Mouse (Mus musculus): ENCODE results near the gene Dgat2l6. TPM values are rescaled to one million over a fixed set of nuclear protein-coding genes. Genes with fewer than 3 reads are reported as not detected.
A peak's percentile ranks its signal among the peaks of the same experiment; 100 is the strongest.

Gene Dgat2l6
- polyA plus RNA-seq (2012; rRNA removed) = not detected in 2 replicates

DNA sequence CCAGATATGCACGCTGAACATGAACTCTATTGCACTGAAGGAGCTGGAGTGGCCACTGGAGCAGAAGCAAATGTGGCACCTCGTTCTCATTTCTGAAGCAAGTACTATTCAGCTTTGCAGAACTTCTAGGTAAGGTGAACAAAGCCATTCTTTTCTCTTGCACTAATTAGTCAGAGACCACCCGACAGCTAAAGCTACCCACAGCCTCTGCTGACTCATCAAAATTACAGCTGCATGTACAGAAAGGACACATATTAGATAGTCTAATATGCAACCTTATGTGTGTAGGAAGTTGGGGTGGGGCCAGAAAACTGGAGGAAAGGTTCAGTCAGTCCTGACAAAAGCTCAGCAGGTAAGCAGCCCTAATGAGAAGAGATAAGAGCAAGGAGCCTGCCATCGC, at the start of gene Dgat2l6:
Gene Dgat2l6, plus strand, starts transcription at position 368 of the 400 bp plus-strand sequence.
- Histone ChIP-seq H3K27ac (ENCODE audit: control insufficient read depth, insufficient read depth, low read depth, low read length) (no peak within 1 kb of the TSS), H3K4me1 (ENCODE audit: control insufficient read depth, insufficient read depth, low read length) (no peaks in the 10 kb centered on the region), H3K27me3 (ENCODE audit: control insufficient read depth, insufficient read depth, low read length) (no peaks in the 10 kb centered on the region), H3K4me3 (ENCODE audit: control insufficient read depth, low read depth, low read length) (no peak within 1 kb of the TSS), H3K36me3 (ENCODE audit: control insufficient read depth, insufficient read depth, low read length) (no peaks in the 10 kb centered on the region)
- TF ChIP-seq CTCF (IDR thresholded peaks at IDR 0.05; ENCODE audit: control insufficient read depth, insufficient read depth, insufficient replicate concordance, low read depth, low read length) (no peak), POLR2A (IDR thresholded peaks at IDR 0.05; ENCODE audit: control insufficient read depth, low read depth, low read length) (no peak)

DNA sequence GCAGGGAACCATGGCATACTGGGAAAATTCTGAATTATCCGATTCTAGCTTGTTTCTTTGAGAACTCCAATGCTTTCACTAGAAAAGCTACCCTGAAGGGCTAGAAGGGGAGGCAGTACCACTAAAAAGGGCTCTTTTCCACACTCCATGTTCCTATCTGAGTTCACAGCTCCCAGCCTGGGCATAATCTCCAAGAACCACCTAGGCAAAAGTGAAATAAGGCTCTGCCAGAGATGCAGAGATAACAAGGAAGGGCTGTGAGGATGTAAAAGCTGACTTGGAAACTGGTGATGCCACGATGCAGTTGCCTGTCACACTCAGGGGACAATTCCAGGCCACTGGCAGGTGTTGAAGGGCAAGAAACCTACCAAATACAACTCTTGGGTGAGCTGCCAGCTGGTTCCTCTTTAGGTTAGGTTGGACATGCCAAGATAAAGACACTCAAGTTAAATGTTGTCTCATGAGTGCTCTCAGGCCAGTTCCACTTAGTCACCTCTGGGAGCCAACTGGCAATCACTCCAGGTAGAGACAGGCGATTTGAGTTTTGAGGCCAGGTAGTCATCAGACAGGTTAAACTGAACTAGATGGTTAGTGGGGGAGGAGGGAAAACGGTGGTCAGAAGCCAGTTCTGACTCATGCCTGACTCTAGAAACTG, 48.9 kb upstream of the Dgat2l6 start:
- TF ChIP-seq POLR2A (IDR thresholded peaks at IDR 0.05; ENCODE audit: control insufficient read depth, low read depth, low read length) (no peak), CTCF (IDR thresholded peaks at IDR 0.05; ENCODE audit: control insufficient read depth, insufficient read depth, insufficient replicate concordance, low read depth, low read length) (no peak)
- H3K27me3 ChIP-seq (ENCODE audit: control insufficient read depth, insufficient read depth, low read length) = no peaks in the 10 kb centered on the region
- H3K36me3 ChIP-seq (ENCODE audit: control insufficient read depth, insufficient read depth, low read length) = no peaks in the 10 kb centered on the region
- no peak overlapping the region for H3K27ac ChIP-seq (ENCODE audit: control insufficient read depth, insufficient read depth, low read depth, low read length)
- no peaks in the 10 kb centered on the region for H3K4me1 ChIP-seq (ENCODE audit: control insufficient read depth, insufficient read depth, low read length)
- H3K4me3 ChIP-seq (ENCODE audit: control insufficient read depth, low read depth, low read length) = no peak overlapping the region

DNA sequence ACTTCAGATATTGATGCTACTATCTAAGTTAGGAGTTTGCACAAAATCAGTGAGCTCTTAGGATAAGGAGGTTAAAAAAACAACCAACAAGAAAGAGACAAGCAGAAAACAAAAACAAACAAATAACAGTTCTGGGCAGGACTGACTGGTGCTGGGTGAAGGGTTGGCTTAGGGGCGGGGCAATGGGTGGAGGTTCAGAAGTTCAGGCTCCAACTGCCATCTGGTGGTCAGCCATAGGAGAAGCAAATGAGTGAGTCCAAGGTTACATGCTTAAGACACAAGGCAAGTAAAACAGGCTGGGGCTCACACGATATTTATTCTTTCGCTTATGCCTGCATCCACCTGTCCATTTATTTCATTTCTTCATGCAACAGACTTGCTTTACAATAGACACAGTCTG, 44.3 kb upstream of the Dgat2l6 start:
- H3K4me3 ChIP-seq (ENCODE audit: control insufficient read depth, low read depth, low read length) = no peak overlapping the region
- no peak overlapping the region for H3K27ac ChIP-seq (ENCODE audit: control insufficient read depth, insufficient read depth, low read depth, low read length)
- TF ChIP-seq CTCF (IDR thresholded peaks at IDR 0.05; ENCODE audit: control insufficient read depth, insufficient read depth, insufficient replicate concordance, low read depth, low read length) (peak; percentile 33; the same call in 1 of the 2 replicates), POLR2A (IDR thresholded peaks at IDR 0.05; ENCODE audit: control insufficient read depth, low read depth, low read length) (no peak)
- H3K27me3 ChIP-seq (ENCODE audit: control insufficient read depth, insufficient read depth, low read length) = no peaks in the 10 kb centered on the region
- H3K36me3 ChIP-seq (ENCODE audit: control insufficient read depth, insufficient read depth, low read length) = no peaks in the 10 kb centered on the region
- no peaks in the 10 kb centered on the region for H3K4me1 ChIP-seq (ENCODE audit: control insufficient read depth, insufficient read depth, low read length)

DNA sequence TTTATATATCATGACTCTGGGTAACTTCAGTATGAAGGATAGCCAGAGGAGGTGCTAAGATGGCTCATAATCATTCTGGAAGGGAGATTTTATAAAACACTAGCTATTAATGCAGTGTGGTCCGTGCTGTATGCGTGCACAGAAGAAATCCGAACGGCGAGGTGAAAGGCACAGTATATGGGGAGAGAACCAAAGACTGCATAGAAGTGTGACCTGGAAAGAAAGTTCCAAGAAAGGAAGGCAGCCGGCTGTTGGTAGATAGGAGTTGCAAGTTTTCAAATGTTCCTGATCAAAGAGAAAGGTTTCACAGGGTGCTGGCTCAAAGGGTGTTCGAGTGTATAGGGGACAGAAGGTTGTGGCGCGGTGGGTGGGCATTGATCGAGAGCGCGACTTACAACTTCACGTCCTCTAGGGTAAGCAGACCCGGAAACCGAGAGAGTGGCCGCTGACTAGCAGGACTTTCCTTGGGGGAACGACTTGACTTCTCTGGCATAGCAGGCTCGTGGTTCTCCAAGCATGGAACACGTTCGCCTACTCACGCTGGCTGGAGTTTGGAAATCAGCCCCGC, 31.1 kb upstream of the Dgat2l6 start:
- H3K4me3 ChIP-seq (ENCODE audit: control insufficient read depth, low read depth, low read length) = peak overlapping the region; percentile 84
- H3K36me3 ChIP-seq (ENCODE audit: control insufficient read depth, insufficient read depth, low read length) = no peaks in the 10 kb centered on the region
- H3K27ac ChIP-seq (ENCODE audit: control insufficient read depth, insufficient read depth, low read depth, low read length) = peak overlapping the region; percentile 8; the same call in 1 of the 2 replicates
- H3K4me1 ChIP-seq (ENCODE audit: control insufficient read depth, insufficient read depth, low read length) = peaks cover 5% of the 10 kb centered on the region; the same call in 1 of the 2 replicates
- no peak for TF ChIP-seq POLR2A (IDR thresholded peaks at IDR 0.05; ENCODE audit: control insufficient read depth, low read depth, low read length)
- no peaks in the 10 kb centered on the region for H3K27me3 ChIP-seq (ENCODE audit: control insufficient read depth, insufficient read depth, low read length)

DNA sequence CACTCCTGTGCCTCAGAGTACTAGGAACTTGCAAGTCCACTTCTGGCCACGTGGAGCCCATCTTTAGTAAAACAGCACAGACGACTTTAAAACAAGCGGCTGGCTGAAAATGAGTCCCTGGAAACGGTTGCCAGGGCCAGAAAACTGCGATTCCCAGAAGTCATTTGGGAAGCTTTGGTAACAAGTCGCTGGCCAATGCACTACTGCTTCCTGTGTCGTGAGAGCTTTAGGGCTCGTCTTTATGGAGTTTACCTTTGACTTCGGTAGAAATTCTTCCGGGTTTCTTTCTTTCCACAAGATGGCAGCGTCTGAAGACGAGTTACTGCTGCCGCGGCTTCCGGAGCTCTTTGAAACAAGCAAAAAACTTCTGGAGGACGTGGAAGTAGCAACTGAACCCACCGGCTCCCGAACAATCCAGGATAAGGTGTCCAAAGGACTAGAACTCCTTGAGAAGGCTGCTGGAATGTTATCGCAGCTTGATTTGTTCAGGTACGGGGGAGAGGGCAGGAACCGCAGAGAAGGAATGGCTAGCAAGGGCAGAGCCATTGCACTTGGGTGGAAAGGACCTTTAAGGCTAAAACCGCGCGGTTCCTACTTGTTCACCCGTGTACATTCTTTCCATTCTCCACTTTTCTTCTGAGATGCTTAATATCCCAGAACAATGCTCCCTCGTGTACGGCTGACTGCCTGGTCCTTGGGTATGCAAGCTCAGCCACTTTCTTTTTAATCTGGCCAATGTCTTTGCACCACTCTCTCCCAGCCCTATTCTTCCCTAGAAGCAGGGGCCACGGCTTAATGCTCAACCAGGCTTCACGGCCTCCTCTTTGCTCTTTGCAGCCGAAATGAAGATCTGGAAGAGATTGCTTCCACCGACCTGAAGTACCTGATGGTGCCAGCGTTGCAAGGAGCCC, 30.3 kb upstream of the Dgat2l6 start, which contains the start of gene Igbp1:
Gene Igbp1, plus strand, starts transcription at position 224 of the 911 bp plus-strand sequence.
- H3K27me3 ChIP-seq (ENCODE audit: control insufficient read depth, insufficient read depth, low read length) = no peaks in the 10 kb centered on the region
- H3K27ac ChIP-seq (ENCODE audit: control insufficient read depth, insufficient read depth, low read depth, low read length) = peak within 1 kb of the TSS; percentile 18
- TF ChIP-seq CTCF (IDR thresholded peaks at IDR 0.05; ENCODE audit: control insufficient read depth, insufficient read depth, insufficient replicate concordance, low read depth, low read length) (no peak), POLR2A (IDR thresholded peaks at IDR 0.05; ENCODE audit: control insufficient read depth, low read depth, low read length) (no peak)
- peaks cover 5% of the 10 kb centered on the region; the same call in 1 of the 2 replicates for H3K4me1 ChIP-seq (ENCODE audit: control insufficient read depth, insufficient read depth, low read length)
- H3K36me3 ChIP-seq (ENCODE audit: control insufficient read depth, insufficient read depth, low read length) = no peaks in the 10 kb centered on the region
- peak within 1 kb of the TSS; percentile 84 for H3K4me3 ChIP-seq (ENCODE audit: control insufficient read depth, low read depth, low read length)

DNA sequence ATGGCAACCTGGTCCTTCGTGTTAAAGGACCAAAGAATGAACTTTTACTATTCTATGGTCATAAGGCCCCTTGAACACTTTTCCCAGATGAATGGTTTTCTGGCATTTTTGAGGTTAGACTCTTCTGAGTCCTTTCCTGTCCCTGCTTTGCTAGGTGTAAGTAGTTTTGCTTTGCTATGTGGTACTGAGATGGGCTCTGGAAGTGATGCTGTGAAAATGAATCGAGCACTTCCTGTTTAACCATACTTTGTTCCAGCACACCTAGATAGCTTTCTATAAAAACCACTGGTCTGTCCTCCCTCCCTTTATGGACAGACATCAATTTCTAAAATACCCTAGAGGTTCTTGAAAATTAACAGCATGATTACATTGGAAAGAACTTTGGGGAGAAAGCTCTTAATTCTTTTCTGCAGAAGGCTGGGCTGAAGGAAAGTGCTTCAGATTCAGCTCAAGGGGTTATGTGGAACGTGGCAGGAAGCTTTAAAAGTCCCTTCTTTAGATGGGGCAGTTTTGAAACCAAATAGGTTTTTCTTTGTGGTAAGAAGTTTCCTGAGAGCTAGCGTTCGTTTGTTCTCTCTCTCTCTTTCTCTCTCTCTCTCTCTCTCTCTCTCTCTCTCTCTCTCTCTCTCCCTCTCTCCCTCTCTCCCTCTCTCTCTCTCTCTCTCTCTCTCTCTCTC, 20.3 kb upstream of the Dgat2l6 start:
- H3K4me1 ChIP-seq (ENCODE audit: control insufficient read depth, insufficient read depth, low read length) = no peaks in the 10 kb centered on the region
- no peaks in the 10 kb centered on the region for H3K27me3 ChIP-seq (ENCODE audit: control insufficient read depth, insufficient read depth, low read length)
- H3K27ac ChIP-seq (ENCODE audit: control insufficient read depth, insufficient read depth, low read depth, low read length) = no peak overlapping the region
- H3K36me3 ChIP-seq (ENCODE audit: control insufficient read depth, insufficient read depth, low read length) = no peaks in the 10 kb centered on the region
- TF ChIP-seq CTCF (IDR thresholded peaks at IDR 0.05; ENCODE audit: control insufficient read depth, insufficient read depth, insufficient replicate concordance, low read depth, low read length) (no peak), POLR2A (IDR thresholded peaks at IDR 0.05; ENCODE audit: control insufficient read depth, low read depth, low read length) (no peak)
- H3K4me3 ChIP-seq (ENCODE audit: control insufficient read depth, low read depth, low read length) = no peak overlapping the region
